12 mouse cellular contexts compared by ENCODE assay signal in genomic region chr6:119326541-119326940, GRCm38 (mm10).
"Had no signal": no experiment of that assay in that cellular context is flagged by ENCODE, and none has a peak within 500 bp of the region (broad histone marks: within the 10 kb centered on the region; RNA-seq: fewer than 3 reads in every experiment).

No protein-coding gene starts in this region.

- DNase-seq: left cerebral cortex, postnatal 4 days; liver; liver, embryonic 13.5 days; liver, postnatal 0 days; lung, adult 18-20 months; lung, adult 2 months; lung, embryonic 14.5 days; lung, postnatal 10 days; lung, postnatal 14 days; lung, postnatal 36 days; lung, postnatal 4 days; midbrain, embryonic 14.5 days had no signal
